30 mouse cellular contexts compared by ENCODE assay signal in genomic region chr13:58025701-58026414, GRCm38 (mm10).
DNase-seq lines count a peak whose midpoint lies in the region; ATAC-seq lines count a peak whose summit lies in the region.
"Had no signal": no experiment of that assay in that cellular context is flagged by ENCODE, and none has a peak within 500 bp of the region (broad histone marks: within the 10 kb centered on the region; RNA-seq: fewer than 3 reads in every experiment).

No protein-coding gene starts in this region.

- H3K27ac ChIP-seq in heart, embryonic 13.5 days (replicated peaks), result no peak overlapping the region
- H3K27ac ChIP-seq in heart, embryonic 10.5 days, result no peak overlapping the region
- H3K27ac ChIP-seq in midbrain, embryonic 16.5 days (ENCODE audit: low read length), result peak overlapping the region; percentile 10; the same call in 1 of the 2 replicates
- H3K27ac ChIP-seq in midbrain, embryonic 11.5 days (ENCODE audit: low read depth, low read length), result no peak overlapping the region
- H3K27ac ChIP-seq: embryonic facial prominence, embryonic 12.5 days; hindbrain, embryonic 12.5 days; intestine, embryonic 15.5 days; liver, embryonic 12.5 days; midbrain, embryonic 12.5 days; neural tube, embryonic 15.5 days had no signal

- 0 out of 2 replicates have a peak overlapping the region, but pooled peaks have one; percentile 6 for H3K9ac ChIP-seq in heart, embryonic 13.5 days
- H3K9ac ChIP-seq in midbrain, embryonic 16.5 days (ENCODE audit: low read depth, low read length), result no peak overlapping the region
- no peak overlapping the region for H3K9ac ChIP-seq in midbrain, embryonic 11.5 days (ENCODE audit: low read length)
- H3K9ac ChIP-seq: embryonic facial prominence, embryonic 12.5 days; hindbrain, embryonic 12.5 days; intestine, embryonic 15.5 days; liver, embryonic 12.5 days; liver, postnatal 0 days; midbrain, embryonic 12.5 days; neural tube, embryonic 15.5 days had no signal

- no peaks in the 10 kb centered on the region; the same call in 1 of the 2 replicates for H3K36me3 ChIP-seq in heart, embryonic 13.5 days
- H3K36me3 ChIP-seq in heart, embryonic 10.5 days, result 0 out of 2 replicates have a peak, but pooled peaks cover 3% of the 10 kb centered on the region
- H3K36me3 ChIP-seq in midbrain, embryonic 16.5 days (ENCODE audit: control insufficient read depth, insufficient read depth, low read length), result peaks cover 2% of the 10 kb centered on the region; the same call in 1 of the 2 replicates
- no peaks in the 10 kb centered on the region; the same call in 1 of the 2 replicates for H3K36me3 ChIP-seq in midbrain, embryonic 11.5 days (ENCODE audit: control insufficient read depth, insufficient read depth, low read length)
- H3K36me3 ChIP-seq: embryonic facial prominence, embryonic 12.5 days; hindbrain, embryonic 12.5 days; intestine, embryonic 15.5 days; liver, embryonic 12.5 days had no signal

- peaks cover 9% of the 10 kb centered on the region for H3K4me1 ChIP-seq in heart, embryonic 13.5 days
- peaks cover 19% of the 10 kb centered on the region; the same call in 1 of the 2 replicates for H3K4me1 ChIP-seq in heart, embryonic 10.5 days
- H3K4me1 ChIP-seq in midbrain, embryonic 16.5 days (ENCODE audit: control insufficient read depth, insufficient read depth, low read length), result peaks cover 8% of the 10 kb centered on the region
- no peaks in the 10 kb centered on the region for H3K4me1 ChIP-seq in midbrain, embryonic 11.5 days (ENCODE audit: control insufficient read depth, insufficient read depth, low read length)
- H3K4me1 ChIP-seq: embryonic facial prominence, embryonic 12.5 days; intestine, embryonic 15.5 days; liver, embryonic 12.5 days had no signal

- H3K9me3 ChIP-seq in heart, embryonic 13.5 days, result no peaks in the 10 kb centered on the region
- H3K9me3 ChIP-seq in heart, embryonic 10.5 days, result no peaks in the 10 kb centered on the region
- H3K9me3 ChIP-seq in midbrain, embryonic 16.5 days (replicated peaks; ENCODE audit: control insufficient read depth, low read length, poor library complexity, severe bottlenecking), result no peaks in the 10 kb centered on the region
- no peaks in the 10 kb centered on the region for H3K9me3 ChIP-seq in midbrain, embryonic 11.5 days (ENCODE audit: control insufficient read depth, low read length)
- H3K9me3 ChIP-seq: embryonic facial prominence, embryonic 12.5 days; hindbrain, embryonic 12.5 days; intestine, embryonic 15.5 days; liver, embryonic 12.5 days; midbrain, embryonic 12.5 days; neural tube, embryonic 15.5 days had no signal

- no peak for ATAC-seq in cerebellum, adult (ENCODE audit: insufficient number of reproducible peaks, low FRiP score, low TSS enrichment)
- no peak for ATAC-seq in heart, embryonic 13.5 days (ENCODE audit: extremely low read depth, insufficient number of reproducible peaks, low FRiP score, low TSS enrichment)
- ATAC-seq in midbrain, embryonic 16.5 days, result no peak
- ATAC-seq in midbrain, embryonic 11.5 days (ENCODE audit: low FRiP score), result no peak
- ATAC-seq: activated CD4-positive, CD25-positive, alpha-beta regulatory T cell, adult 4 months; forebrain, embryonic 14.5 days; hindbrain, postnatal 0 days; intestine, embryonic 15.5 days; liver, embryonic 12.5 days; liver, postnatal 0 days had no signal

- H3K27me3 ChIP-seq in heart, embryonic 13.5 days (replicated peaks), result no peaks in the 10 kb centered on the region
- no peaks in the 10 kb centered on the region for H3K27me3 ChIP-seq in heart, embryonic 10.5 days (ENCODE audit: insufficient read depth, poor library complexity, severe bottlenecking)
- H3K27me3 ChIP-seq in midbrain, embryonic 16.5 days (ENCODE audit: control insufficient read depth, insufficient read depth, low read depth, low read length), result no peaks in the 10 kb centered on the region
- no peaks in the 10 kb centered on the region for H3K27me3 ChIP-seq in midbrain, embryonic 11.5 days (ENCODE audit: control insufficient read depth, insufficient read depth, low read length)
- H3K27me3 ChIP-seq: embryonic facial prominence, embryonic 12.5 days; hindbrain, embryonic 12.5 days; intestine, embryonic 15.5 days; liver, embryonic 12.5 days; midbrain, embryonic 12.5 days; neural tube, embryonic 15.5 days had no signal

- WGBS in heart, embryonic 13.5 days, result 81% methylated on average over 16 of the region's 16 CpGs
- WGBS in heart, embryonic 10.5 days, result 86% methylated on average over 16 of the region's 16 CpGs
- WGBS in midbrain, embryonic 16.5 days, result 95% methylated on average over 16 of the region's 16 CpGs
- 93% methylated on average over 16 of the region's 16 CpGs for WGBS in midbrain, embryonic 11.5 days

- peak; percentile 58 for DNase-seq in cerebellum, adult 11-12 months
- DNase-seq in heart, embryonic 10.5 days (ENCODE audit: low spot score), result no peak
- no peak for DNase-seq in midbrain, embryonic 11.5 days (ENCODE audit: low spot score, missing footprints)
- peak; percentile 54 for DNase-seq in cerebellum, postnatal 14 days
- no peak for DNase-seq in gastrocnemius, postnatal 10 days
- DNase-seq: adrenal gland, adult 8-10 months; embryo, embryonic 11 days; gastrocnemius, postnatal 36 days; heart, postnatal 36 days; kidney, adult 2 months; kidney, postnatal 36 days; layer of hippocampus, postnatal 36 days; left cerebral cortex, postnatal 4 days; liver, postnatal 0 days; lung, postnatal 36 days; thymus, adult 2 months; thymus, postnatal 36 days had no signal

- H3K4me2 ChIP-seq in heart, embryonic 13.5 days, result no peak overlapping the region
- H3K4me2 ChIP-seq in midbrain, embryonic 16.5 days (ENCODE audit: low read length), result no peak overlapping the region
- no peak overlapping the region for H3K4me2 ChIP-seq in midbrain, embryonic 11.5 days
- H3K4me2 ChIP-seq: embryonic facial prominence, embryonic 12.5 days; heart, embryonic 11.5 days; hindbrain, embryonic 12.5 days; intestine, embryonic 15.5 days; liver, embryonic 12.5 days; midbrain, embryonic 12.5 days; neural tube, embryonic 15.5 days had no signal

- H3K4me3 ChIP-seq in heart, embryonic 13.5 days, result no peak overlapping the region
- H3K4me3 ChIP-seq in heart, embryonic 10.5 days, result no peak overlapping the region
- no peak overlapping the region for H3K4me3 ChIP-seq in midbrain, embryonic 16.5 days (ENCODE audit: low read depth, low read length)
- no peak overlapping the region for H3K4me3 ChIP-seq in midbrain, embryonic 11.5 days (ENCODE audit: low read depth, low read length)
- H3K4me3 ChIP-seq: embryonic facial prominence, embryonic 12.5 days; hindbrain, embryonic 12.5 days; intestine, embryonic 15.5 days; liver, embryonic 12.5 days; midbrain, embryonic 12.5 days; neural tube, embryonic 15.5 days had no signal

Comparison
In these comparisons a context has a peak if more than half of its experiments do, and no peak if none do; other contexts are left out.
1. DNase-seq: peak in cerebellum, adult 11-12 months (single experiment) and cerebellum, postnatal 14 days (2 of 2); none in heart, embryonic 10.5 days (single experiment), midbrain, embryonic 11.5 days (single experiment) and gastrocnemius, postnatal 10 days (single experiment).